In the genomic region with DNA sequence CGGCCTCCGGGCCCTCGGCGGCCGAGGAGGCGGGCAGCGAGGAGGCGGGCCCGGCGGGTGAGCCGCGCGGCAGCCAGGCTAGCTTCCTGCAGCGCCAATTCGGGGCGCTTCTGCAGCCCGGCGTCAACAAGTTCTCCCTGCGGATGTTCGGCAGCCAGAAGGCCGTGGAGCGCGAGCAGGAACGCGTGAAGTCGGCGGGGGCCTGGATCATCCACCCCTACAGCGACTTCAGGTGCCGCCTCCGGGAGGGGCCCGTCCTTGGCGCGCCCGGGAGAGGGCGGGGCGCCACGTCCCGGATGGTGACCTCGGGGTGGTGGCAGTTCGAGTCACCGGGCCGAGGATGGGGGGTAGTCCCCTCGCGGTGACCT, we compare ENCODE assay signal across 8 mouse cellular contexts. TPM values are rescaled to one million over a fixed set of nuclear protein-coding genes. Genes with fewer than 3 reads are reported as not detected.
DNase-seq lines count a peak whose midpoint lies in the region; ATAC-seq lines count a peak whose summit lies in the region.

No protein-coding gene starts in this region.

- no peaks in the 10 kb centered on the region for H3K9me3 ChIP-seq in neural tube, embryonic 11.5 days (ENCODE audit: control insufficient read depth, low read length)
- H3K9me3 ChIP-seq in forebrain, embryonic 10.5 days = no peaks in the 10 kb centered on the region
- H3K9me3 ChIP-seq in limb, embryonic 13.5 days = no peaks in the 10 kb centered on the region

- H3K27ac ChIP-seq in neural tube, embryonic 11.5 days (ENCODE audit: low read depth, low read length) = no peak overlapping the region
- H3K27ac ChIP-seq in forebrain, embryonic 10.5 days = peak overlapping the region; percentile 9; the same call in 1 of the 2 replicates
- no peak overlapping the region for H3K27ac ChIP-seq in limb, embryonic 13.5 days

- H3K4me3 ChIP-seq in neural tube, embryonic 11.5 days (ENCODE audit: low read depth, low read length) = peak overlapping the region; percentile 58
- H3K4me3 ChIP-seq in forebrain, embryonic 10.5 days = peak overlapping the region; percentile 71
- peak overlapping the region; percentile 60 for H3K4me3 ChIP-seq in limb, embryonic 13.5 days

- under 1% methylated on average over 36 of the region's 44 CpGs for WGBS in neural tube, embryonic 11.5 days
- WGBS in forebrain, embryonic 10.5 days = under 1% methylated on average over 44 of the region's 44 CpGs
- WGBS in limb, embryonic 13.5 days = under 1% methylated on average over 37 of the region's 44 CpGs

- H3K4me1 ChIP-seq in neural tube, embryonic 11.5 days (ENCODE audit: control insufficient read depth, insufficient read depth, low read length) = peaks cover 7% of the 10 kb centered on the region
- peaks cover 19% of the 10 kb centered on the region for H3K4me1 ChIP-seq in forebrain, embryonic 10.5 days
- peaks cover 19% of the 10 kb centered on the region for H3K4me1 ChIP-seq in limb, embryonic 13.5 days

- H3K36me3 ChIP-seq in neural tube, embryonic 11.5 days (ENCODE audit: control insufficient read depth, insufficient read depth, low read length) = no peaks in the 10 kb centered on the region
- peaks cover 6% of the 10 kb centered on the region for H3K36me3 ChIP-seq in forebrain, embryonic 10.5 days (replicated peaks)
- H3K36me3 ChIP-seq in limb, embryonic 13.5 days = peaks cover 2% of the 10 kb centered on the region

- H3K27me3 ChIP-seq in neural tube, embryonic 11.5 days (ENCODE audit: control insufficient read depth, insufficient read depth, low read length) = peaks cover 42% of the 10 kb centered on the region
- peaks cover 70% of the 10 kb centered on the region for H3K27me3 ChIP-seq in forebrain, embryonic 10.5 days (ENCODE audit: poor library complexity, severe bottlenecking)
- H3K27me3 ChIP-seq in limb, embryonic 13.5 days = peaks cover 80% of the 10 kb centered on the region

- peak overlapping the region; percentile 58 for H3K9ac ChIP-seq in neural tube, embryonic 11.5 days (ENCODE audit: low read length)
- peak overlapping the region; percentile 43 for H3K9ac ChIP-seq in limb, embryonic 13.5 days

- ATAC-seq in cerebellum, adult (ENCODE audit: insufficient number of reproducible peaks, low FRiP score, low TSS enrichment) = peak; percentile 14; the same call in 1 of the 2 replicates
- ATAC-seq in neural tube, embryonic 11.5 days (ENCODE audit: insufficient read depth, low FRiP score, low TSS enrichment) = no peak
- no peak; the same call in 1 of the 2 replicates for ATAC-seq in limb, embryonic 13.5 days (ENCODE audit: low FRiP score, low read depth)

- H3K4me2 ChIP-seq in neural tube, embryonic 11.5 days (ENCODE audit: low read depth) = peak overlapping the region; percentile 89
- H3K4me2 ChIP-seq in limb, embryonic 13.5 days (replicated peaks) = peak overlapping the region; percentile 95

- DNase-seq in cerebellum, postnatal 4 days (ENCODE audit: low spot score in 2 of 2) = no peak
- peak; percentile 33 for DNase-seq in neural tube, embryonic 11.5 days (ENCODE audit: low spot score)
- DNase-seq in neural tube, embryonic 10.5 days (ENCODE audit: extremely low spot score, low spot score) = no peak
- DNase-seq in forebrain, embryonic 10.5 days (ENCODE audit: extremely low spot score, low spot score) = no peak
- DNase-seq in right cerebral cortex, postnatal 14 days = peak; percentile 54
- DNase-seq in layer of hippocampus, adult 9-11 months = no peak

RNA-seq across cellular contexts. Expression of a gene that starts 0.5 kb away (rescaled TPM):
- polyA plus RNA-seq in neural tube, embryonic 11.5 days (2014; fragmentation: Nextera tagmentation; extraction: Ambion mirVana) = 0.28 and 0.57 TPM in 2 replicates
- 0.06 TPM in 1 of 2 replicates, not detected in the other for polyA plus RNA-seq in forebrain, embryonic 10.5 days (2016; fragmentation: Nextera tagmentation; extraction: Ambion mirVana)
- polyA plus RNA-seq in limb, embryonic 13.5 days (2015; fragmentation: Nextera tagmentation; extraction: Ambion mirVana) = not detected in 2 replicates

RNA-seq across cellular contexts. Expression of a gene that starts 12.7 kb away (rescaled TPM):
- polyA plus RNA-seq in neural tube, embryonic 11.5 days (2014; fragmentation: Nextera tagmentation; extraction: Ambion mirVana) = 591 and 595 TPM in 2 replicates
- polyA plus RNA-seq in forebrain, embryonic 10.5 days (2016; fragmentation: Nextera tagmentation; extraction: Ambion mirVana) = 598 and 623 TPM in 2 replicates
- 761 and 775 TPM in 2 replicates for polyA plus RNA-seq in limb, embryonic 13.5 days (2015; fragmentation: Nextera tagmentation; extraction: Ambion mirVana)

RNA-seq across cellular contexts. Expression of a gene that starts 28.2 kb away (rescaled TPM):
- 0.57 and 0.62 TPM in 2 replicates for polyA plus RNA-seq in neural tube, embryonic 11.5 days (2014; fragmentation: Nextera tagmentation; extraction: Ambion mirVana)
- polyA plus RNA-seq in forebrain, embryonic 10.5 days (2016; fragmentation: Nextera tagmentation; extraction: Ambion mirVana) = 0.84 and 1.0 TPM in 2 replicates
- polyA plus RNA-seq in limb, embryonic 13.5 days (2015; fragmentation: Nextera tagmentation; extraction: Ambion mirVana) = 0.83 and 0.92 TPM in 2 replicates

RNA-seq across cellular contexts. Expression of a gene that starts 29.4 kb away (rescaled TPM):
- 29.5 and 34.1 TPM in 2 replicates for polyA plus RNA-seq in neural tube, embryonic 11.5 days (2014; fragmentation: Nextera tagmentation; extraction: Ambion mirVana)
- polyA plus RNA-seq in forebrain, embryonic 10.5 days (2016; fragmentation: Nextera tagmentation; extraction: Ambion mirVana) = 50.9 and 52.9 TPM in 2 replicates
- 49.4 and 54.9 TPM in 2 replicates for polyA plus RNA-seq in limb, embryonic 13.5 days (2015; fragmentation: Nextera tagmentation; extraction: Ambion mirVana)

RNA-seq across cellular contexts. Expression of a gene that starts 35.0 kb away (rescaled TPM):
- polyA plus RNA-seq in neural tube, embryonic 11.5 days (2014; fragmentation: Nextera tagmentation; extraction: Ambion mirVana) = 165 and 168 TPM in 2 replicates
- 253 and 264 TPM in 2 replicates for polyA plus RNA-seq in forebrain, embryonic 10.5 days (2016; fragmentation: Nextera tagmentation; extraction: Ambion mirVana)
- polyA plus RNA-seq in limb, embryonic 13.5 days (2015; fragmentation: Nextera tagmentation; extraction: Ambion mirVana) = 116 and 123 TPM in 2 replicates

Comparison
In these comparisons a context has a peak if more than half of its experiments do, and no peak if none do; other contexts are left out.
1. DNase-seq: peak in neural tube, embryonic 11.5 days (single experiment) and right cerebral cortex, postnatal 14 days (single experiment); none in cerebellum, postnatal 4 days (0 of 2), neural tube, embryonic 10.5 days (single experiment), forebrain, embryonic 10.5 days (single experiment) and layer of hippocampus, adult 9-11 months (single experiment).
2. Peak in every context shown above with its lines, with median percentiles within 50 percentile points of each other: H3K4me3 ChIP-seq.